Mouse (Mus musculus) ZHBTc4 (cell line): ENCODE results near the gene Keap1.
"Not testable (repeated sequence)": the region's sequence is repeated elsewhere in the genome, so short reads cannot be mapped to it uniquely, and the experiment has no call there.

Experiments used
- DNase-seq: peaks from one replicate; pipeline ENCODE4 v3.0.0-alpha.2; 2011; ENCODE audit warnings: low read depth, low spot score

Keap1 gene

DNA sequence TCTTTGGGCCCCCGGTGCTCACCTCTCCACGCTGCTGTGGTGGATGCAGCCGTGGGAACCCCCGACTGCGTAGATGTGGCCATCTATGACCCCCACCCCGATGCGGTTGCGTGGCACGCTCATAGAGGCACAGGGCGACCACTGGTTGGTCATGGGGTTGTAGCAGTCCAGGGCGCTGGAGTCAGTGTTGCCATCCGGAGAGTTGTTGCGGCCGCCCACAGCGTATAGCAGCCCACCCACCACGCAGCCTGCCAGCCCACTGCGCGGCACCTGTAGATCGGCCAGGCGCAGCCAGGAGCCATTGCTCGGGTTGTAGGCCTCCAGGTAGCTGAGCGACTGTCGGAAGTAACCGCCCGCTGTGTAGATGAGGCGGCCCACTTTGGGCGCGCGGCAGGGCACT, 5.8 kb downstream of the Keap1 start:
- DNase-seq, result no peak

DNA sequence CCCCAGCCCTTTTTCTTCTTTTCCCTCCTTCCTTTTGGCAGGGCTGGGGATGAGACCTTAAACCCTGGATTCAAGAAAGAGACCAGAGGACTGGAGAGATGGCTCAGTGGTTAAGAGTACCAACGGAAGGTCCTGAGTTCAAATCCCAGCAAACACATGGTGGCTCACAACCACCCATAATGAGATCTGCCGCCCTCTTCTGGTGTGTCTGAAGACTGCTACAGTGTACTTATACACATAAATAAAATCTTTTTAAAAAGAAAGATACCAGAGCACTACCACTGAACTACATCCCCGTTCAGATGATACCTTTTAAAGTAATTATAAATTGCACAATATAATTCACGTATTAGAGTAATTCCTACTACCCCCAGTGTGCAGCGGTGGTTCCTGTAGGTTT, 6.3 kb downstream of the Keap1 start:
- DNase-seq, result no peak

DNA sequence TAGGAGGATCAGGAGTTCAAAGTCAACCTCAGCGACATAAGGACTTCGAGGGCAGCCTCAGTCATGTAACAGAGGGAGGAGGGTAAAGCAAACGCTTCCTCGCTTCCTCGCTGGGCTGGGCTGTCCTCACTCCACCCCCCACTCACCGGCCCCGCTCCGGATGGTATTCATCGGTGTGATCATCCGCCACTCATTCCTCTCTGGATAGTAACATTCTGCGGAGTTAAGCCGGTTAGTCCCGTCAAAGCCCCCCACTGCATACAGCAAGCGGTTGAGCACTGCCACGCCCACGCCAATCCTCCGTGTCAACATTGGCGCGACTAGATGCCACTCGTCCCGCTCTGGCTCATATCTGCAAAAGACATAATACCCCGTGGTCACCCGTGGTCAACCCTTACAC, 7.6 kb downstream of the Keap1 start:
- DNase-seq, result no peak

DNA sequence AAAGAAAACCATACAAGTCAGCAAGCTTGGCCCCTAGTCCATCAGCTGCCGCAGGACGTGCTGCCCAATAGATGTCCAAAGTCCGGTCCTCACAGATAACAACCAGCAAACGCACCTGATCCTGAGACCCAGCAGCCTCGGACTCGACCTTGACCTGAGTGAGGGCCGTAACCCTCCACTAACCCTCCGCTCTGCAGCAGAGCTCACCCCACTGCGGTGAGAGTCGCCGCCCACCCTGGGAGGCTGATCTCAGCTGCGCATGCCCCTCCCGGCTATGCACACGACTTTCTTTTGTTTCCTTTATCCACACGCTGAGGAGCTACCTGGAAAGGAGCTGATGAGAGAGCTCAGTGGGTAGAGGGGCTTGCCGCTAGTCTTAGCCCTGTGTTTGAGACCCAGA, 11.8 kb downstream of the Keap1 start:
- DNase-seq, result peak; percentile 84

DNA sequence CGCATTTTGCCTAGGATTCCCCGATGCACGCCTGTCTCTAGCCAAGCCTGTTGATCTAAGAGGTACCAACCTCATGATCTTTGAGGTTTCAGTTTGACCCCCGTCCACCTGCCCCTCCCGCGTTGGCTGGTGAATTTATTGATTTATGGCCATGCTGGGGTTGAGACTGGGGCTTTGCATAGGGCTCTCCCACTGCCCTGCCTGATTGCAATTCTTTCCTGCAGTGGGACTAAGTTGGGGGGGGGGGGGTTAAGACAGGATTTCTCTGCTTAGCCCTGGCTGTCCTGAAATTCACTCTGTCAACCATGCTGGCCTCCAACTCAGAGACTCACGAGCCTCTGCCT, 13.8 kb downstream of the Keap1 start:
- no peak for DNase-seq

DNA sequence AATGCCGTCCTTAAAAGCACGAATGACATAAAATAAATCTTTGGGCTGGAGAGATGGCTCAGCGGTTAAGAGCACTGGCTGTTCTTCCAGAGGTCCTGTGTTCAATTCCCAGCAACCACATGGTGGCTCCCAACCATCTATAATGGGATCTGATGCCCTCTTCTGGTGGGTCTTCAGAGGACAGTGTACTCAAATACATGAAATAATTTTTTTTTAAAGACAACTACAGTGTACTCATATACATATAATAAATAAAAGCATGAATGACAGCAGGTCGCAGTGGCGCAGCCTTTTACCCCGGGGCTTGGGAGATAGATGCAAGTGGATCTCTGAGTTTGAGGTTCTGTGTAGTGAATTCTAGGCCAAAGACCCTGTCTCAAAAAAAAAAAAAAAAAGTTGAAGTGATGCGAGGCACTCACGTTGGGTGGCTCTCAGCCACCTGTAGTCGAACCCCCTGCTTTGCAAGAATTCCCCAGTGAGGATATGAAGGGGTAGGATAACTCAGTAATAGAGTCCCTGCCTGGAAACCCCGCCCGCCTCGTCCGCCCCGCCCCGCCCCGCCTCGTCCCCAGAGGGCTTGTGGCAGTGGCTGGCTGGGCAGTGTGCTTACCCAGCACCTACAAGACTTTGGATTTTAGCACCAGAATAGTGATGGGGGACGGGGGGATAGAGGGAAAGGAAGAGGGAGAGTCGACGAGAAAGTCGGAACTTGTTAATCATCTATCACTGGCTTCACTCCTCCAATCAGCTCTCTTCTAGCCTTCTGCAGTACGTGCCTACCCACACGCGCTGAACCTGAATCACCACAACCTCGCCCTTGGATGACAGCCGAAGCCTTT, 14.4 kb downstream of the Keap1 start:
- DNase-seq, result peak; percentile 59

DNA sequence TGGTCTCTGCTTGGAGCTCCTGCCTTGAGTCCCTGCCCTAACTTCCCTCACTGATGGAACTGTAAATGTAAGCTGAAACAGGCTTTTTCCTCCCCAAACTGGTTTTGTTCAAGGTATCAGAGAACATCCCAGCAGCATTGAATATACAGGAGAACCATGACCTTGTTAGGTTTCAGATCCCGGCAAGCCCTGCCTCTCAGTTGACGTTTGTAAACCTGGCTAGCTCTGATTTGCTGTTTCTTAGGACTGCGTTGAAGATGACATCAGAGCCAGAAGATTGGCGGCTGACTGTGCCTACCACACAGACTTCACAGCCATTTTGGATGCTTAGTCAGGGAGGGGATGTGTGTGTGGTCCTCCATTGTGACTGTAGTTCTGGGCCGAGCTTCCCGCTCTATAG, 15.3 kb downstream of the Keap1 start:
- peak; percentile 96 for DNase-seq

DNA sequence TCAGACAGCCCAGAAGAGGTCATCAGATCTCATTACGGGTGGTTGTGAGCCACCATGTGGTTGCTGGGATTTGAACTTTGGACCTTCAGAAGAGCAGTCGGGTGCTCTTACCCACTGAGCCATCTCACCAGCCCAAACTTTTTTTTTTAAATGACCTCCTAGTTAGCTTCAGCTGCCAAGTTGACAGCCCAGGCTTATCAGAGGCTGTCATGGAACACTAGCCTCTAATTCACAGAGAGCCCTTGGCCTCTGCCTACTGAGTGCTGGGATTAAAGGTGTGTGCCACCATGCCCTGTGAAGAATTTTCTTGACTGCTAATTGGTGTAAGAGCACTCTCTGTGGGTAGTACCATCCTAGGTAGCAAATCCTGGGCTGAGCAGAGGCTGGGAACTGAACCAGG, 15.7 kb downstream of the Keap1 start:
- DNase-seq, result not testable (repeated sequence)

DNA sequence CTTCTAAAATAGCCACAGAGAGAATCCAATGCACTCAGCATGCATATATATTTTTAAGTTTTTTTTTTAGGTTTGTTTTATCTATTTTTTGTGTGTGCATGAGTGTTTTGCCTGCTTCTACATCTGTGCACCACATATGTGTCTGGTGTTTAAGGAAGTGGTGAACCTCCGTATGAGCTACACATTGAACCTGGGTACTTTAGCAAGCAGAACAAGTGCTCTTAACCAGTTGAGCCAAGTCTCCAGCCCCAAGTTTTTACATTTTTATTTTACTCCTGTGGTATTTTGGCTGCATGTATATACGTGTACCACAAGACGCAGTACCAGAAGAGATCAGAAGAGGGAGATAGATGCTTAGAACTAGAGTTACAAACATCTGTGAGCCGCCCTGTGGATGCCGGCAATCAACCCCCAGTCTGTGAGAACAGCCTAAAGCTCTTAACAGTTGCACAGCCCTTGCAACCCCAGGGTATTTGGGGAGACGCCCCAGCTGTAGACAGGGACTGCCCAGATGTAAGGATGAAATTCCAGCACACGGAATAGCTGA, 17.7 kb downstream of the Keap1 start:
- DNase-seq, result peak; percentile 91

DNA sequence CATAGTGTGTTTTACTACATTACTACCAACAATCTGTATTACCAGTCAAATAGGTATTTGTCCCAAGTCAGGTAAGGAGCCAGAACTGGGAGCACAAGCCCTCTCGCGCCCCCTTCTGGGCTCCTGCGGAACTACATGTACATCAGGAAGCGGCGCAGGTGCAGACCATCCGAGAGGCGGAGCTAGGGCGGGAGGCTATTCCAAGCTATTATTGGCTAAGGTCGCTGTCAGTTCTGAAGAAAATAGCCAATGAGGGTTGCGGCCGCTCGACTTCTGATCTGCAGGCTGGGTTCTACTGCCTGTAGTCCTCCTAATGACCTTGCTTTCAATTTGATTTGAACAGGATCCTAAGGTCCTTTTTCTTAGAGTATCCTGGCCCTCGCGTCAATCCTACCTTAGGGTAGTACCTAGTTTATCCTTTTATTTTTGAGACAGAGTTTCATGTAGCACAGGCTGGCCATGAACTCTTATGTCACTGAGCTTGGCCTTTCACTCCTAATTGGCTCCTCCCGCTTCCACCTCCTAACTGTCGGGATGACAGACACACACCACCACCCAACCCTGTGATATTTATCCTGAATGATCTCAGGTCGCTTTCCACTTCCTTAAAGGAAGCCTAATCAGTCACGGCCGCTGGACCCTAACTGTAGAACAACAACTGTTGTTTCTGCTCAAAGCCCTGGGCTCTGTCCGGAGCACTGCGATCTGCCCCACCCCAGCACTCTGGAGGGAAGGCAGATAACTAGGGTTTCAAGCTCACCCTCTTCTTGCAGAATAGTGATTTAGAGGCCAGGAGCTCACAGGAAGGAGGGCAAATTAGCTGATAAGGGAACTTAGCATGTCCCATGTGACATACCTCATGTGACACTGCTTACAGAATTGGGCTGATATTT, 18.4 kb downstream of the Keap1 start:
- DNase-seq, result peak; percentile 97

DNA sequence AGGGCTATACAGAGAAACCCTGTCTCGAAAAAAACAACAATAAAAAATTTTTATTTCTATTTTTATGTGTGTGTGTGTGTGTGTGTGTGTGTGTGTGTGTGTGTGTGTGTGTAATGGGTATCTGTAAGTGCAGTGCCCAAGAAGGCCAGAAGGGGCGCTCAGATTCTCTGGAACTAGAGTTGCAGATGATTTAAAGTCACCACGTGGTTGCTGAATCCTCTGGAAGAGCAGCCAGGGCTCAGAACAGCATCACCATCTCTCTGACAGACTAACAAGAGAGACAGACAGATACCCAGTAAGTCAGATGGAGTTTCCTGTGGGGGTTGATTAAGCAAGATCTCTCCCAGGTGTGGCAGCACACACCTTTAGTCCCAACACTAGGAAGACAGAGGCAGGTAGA, 19.3 kb downstream of the Keap1 start:
- DNase-seq, result peak; percentile 88

DNA sequence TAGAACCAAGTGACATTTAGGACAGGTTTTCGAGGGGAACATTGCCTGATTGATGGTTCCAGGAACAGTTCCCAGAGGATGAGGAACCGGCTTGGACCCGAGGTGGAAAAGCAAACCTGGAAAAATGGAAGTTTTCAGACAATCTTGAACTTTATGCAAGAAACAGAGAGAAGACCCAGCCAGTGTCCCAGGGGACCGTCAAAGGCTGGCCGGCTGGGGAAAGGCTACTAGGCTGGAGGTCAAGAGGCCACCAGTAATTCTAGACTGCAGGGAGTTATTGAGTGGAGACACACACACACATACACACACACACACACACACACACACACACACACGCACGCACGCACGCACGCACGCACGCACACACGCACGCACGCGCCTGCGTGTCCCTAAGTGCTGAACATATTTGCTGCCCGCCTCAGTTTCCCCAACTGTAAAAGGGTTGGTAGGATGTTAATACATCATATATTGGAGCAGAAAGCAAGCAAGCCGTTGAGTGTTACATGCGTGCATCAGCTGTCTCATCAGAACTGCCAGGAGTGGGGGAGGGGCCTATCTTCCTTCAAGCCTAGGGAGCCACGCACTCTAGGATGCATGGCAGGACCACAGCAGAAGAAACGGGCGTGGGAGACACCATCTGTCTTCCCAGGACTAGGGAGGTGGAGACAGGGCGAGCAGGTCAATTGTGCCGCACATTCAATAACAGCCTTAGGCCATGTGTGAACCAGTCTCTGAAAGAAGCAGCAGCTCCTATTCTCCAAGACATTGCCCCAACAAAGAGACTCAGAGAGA, 22.9 kb downstream of the Keap1 start:
- DNase-seq, result peak; percentile 60

DNA sequence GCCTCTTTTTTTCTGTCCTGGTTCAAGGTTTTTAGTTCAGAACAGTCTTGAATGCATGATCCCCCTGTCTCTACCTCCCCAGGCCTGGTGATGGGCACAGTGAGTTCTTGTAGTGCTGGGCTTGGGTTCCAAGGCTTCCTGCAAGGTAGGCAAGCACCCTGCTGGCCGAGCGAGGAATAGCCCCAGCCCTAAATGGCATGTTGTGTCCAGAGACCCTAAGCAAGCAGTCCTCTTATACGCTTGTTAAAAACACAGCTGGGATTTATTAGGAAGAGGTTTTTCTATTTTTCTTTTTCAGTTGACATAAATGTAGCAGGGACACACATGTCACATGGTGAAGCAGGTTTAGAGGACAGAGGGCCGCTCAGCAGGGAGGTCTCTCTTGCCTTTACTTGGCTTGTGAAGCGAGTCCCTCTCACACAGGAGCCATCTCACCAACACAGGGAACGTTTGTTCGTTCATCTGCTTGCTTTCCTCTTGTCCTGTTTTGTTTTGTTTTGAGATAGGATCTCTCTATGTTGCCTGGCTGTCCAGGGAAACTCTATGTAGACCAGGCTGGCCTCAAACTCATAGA, 25.5 kb downstream of the Keap1 start:
- peak; percentile 82 for DNase-seq

DNA sequence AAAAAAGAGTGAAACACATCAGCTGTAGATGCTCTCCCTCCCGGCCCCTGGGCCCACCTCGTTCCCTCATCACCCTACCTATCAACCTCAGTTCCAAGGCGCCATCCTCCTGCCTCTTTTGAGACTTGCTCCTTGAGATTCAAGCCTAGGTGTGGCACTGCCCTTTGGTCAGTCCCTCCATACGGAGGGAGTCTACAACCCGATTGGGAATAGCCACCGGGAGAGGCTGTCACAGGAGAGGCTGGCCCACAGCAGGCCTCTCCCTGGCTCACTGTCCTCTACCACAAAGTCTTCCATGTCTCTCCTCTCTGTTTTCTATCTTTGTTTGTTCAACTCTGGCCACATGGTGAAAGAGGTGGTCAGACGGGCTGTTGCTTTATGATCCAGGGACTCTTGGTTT, 27.5 kb downstream of the Keap1 start:
- DNase-seq, result no peak

DNA sequence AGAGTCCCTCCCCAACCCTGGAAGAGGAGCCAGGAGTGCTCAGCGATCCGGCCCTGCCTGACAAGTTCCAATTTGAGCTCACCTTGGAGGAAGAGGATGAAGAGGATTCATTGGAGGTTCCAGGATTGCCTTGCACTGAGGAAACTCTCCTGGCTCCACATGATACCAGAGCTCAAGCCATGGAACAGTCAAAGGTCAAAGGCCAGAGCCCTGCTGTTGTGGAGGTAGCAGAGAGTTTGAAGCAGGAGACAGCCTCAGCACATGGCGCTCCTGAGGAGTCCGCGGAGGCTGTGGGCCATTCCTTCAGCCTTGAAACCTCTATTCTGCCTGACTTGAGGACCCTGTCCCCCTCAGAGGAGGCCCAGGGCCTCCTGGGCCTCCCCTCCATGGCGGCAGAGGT, 28.3 kb downstream of the Keap1 start:
- DNase-seq, result no peak

DNA sequence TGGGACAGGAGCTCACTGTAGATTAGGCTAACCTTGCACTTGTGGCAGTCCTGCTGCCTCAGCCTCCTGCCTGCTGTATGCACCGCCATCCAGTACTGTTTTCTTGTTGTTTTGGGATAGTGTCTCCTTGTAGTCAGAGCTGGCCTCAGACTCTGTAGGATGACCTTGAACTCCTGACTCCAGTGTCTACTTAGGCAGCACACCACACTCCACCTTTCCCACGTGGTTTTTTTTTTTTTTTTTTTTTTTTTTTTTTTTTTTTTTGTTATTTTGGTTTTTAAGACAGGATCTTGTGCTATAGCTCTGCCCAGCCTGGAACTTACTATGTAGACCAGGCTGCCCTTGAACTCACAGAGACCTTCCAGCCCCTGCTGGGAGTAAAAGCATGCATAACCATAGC, 30.5 kb downstream of the Keap1 start:
- DNase-seq, result no peak

DNA sequence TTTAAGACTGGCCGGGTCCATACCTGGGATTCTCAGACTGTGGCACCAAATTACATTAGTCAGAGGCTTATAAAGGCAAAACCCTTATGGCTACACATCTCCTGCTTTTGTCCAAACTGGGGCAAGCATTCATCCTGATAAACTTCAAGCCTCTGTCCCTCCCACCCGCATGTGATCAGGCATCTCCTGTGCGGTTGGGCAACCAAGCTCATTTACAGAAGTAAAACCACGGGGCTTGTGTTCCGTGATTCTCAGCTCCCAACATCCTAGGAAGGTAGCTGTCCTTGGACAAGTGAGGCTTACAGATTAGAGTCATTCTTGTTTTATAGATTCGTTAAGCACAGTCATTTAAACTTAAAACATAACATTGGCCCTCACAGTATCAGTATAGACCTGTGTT, 32.3 kb downstream of the Keap1 start:
- DNase-seq, result no peak

DNA sequence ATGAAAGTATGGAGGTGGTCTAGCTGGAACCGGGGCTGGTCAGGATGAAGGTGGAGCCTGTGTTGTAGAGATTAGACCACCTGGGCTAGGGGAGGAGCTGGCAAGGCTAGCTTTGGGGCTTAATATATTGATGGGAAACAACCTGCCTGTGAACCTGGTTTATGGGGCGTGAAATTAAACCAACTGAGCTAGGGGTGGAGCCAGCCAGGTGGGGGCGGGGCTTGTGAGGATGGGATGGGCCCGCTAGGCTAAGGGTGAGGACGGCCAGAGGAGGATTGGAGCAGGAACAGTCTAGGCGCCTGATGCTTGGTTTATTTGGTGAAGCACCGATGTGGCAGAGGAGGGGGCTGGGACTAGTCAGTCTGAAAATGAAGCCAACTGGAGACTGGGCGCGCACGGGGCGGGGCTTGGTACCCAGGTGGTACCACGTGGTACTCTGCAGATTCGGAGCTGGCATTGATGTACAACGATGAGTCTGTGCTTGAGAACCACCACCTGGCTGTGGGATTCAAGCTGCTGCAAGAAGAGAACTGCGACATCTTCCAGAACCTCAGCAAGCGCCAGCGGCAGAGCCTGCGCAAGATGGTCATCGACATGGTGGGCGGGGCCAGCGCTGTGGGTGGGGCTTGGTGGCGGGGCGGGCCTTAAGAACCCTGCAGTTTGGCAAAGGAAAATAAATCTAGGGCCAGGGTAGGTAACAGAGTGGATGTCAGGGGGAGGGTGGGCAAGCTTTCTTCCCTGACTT, 34.5 kb downstream of the Keap1 start:
- DNase-seq, result peak; percentile 86

DNA sequence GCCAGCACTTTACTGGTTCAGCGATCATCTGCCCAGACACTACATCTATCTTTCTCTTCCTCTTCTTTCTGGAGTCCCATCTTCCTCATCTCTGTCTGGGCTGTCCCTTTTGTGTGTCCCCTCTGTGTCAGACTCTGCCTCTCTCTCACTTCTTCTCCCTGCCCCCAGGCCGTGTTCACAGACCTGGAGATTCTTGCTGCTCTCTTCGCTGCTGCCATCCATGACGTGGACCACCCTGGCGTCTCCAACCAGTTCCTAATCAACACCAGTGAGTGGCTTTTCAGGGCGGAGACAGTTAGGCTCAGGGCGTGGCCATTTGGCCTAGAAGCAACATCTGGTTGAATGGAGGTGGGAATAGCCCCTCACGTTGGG, 35.0 kb downstream of the Keap1 start:
- DNase-seq, result peak; percentile 83

DNA sequence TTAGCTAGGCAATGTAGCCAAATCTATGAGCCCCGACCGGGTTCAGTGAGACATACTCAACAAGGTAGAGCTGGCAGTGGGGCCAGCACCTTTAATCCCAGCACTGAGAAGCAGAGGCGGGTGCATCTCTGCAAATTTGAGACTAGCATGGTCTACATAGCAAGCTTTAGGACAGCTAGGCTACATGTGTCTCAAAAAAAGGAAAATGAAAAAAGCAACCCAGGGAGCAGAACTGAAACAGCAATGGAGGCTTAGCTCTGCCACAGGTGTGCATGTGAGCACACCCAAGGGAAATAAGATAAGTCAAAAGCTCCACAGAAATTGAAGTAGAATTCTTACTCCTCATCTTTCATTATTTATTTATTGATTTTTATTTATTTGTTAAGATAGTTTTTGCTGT, 40.2 kb downstream of the Keap1 start:
- no peak for DNase-seq

DNA sequence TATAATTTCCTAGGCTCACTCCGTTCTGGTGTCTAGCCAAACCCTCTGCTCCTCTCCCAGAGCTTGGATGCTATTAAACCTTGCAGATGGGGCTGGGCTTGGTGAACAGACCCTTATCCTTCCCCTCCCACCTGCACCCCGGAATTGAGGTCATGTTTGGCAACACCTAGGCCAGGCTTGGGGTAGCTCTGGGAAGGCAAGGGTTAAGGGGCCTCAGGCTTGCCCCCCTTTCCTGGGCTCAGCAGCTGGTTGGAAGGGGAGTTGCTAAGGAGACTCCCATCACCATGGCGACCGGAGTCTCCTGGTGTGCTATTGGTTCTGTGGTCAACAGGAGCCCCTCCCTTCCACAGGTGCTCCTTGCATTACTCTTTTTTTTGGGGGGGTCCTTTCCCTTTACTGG, 41.2 kb downstream of the Keap1 start:
- DNase-seq, result no peak
